Mouse (Mus musculus) thymus, adult 2 months (tissue): ENCODE data around the gene Gm20388.

Experiments used
- CTCF ChIP-seq: fragments of 200-500 bp; IDR thresholded peaks from 2 replicates; pipeline ENCODE4 v1.5.1; 2012; ENCODE audit warnings: mild to moderate bottlenecking, control low read depth, low read length, moderate library complexity, borderline replicate concordance; ENCODE audit not compliant: control insufficient read depth, poor library complexity, insufficient read depth; ENCODE audit errors: extremely low read depth
- POLR2A ChIP-seq: fragments of 200-500 bp; IDR thresholded peaks from 2 replicates; pipeline ENCODE4 v1.6.1; 2012; ENCODE audit warnings: mild to moderate bottlenecking, low read length, control low read depth, moderate library complexity; ENCODE audit not compliant: control insufficient read depth, poor library complexity, insufficient read depth; ENCODE audit errors: extremely low read depth

GRCm38 (mm10) chr8:123284493-123284892 lies 3373.9 kb downstream of the Gm20388 start:
- no peak for TF ChIP-seq POLR2A
- TF ChIP-seq CTCF, result no peak
